Mouse (Mus musculus) forebrain, embryonic 11.5 days (tissue): ENCODE measurements at regions not wholly inside any gene's neighbourhood (a gene's known extent, or its start where the extent isn't known, plus 50 kb on each side); places are given as distances from the start of the nearest gene placed in this dataset.

Experiments
- ATAC-seq: fragments of 200-750 bp; cut with Nextera tagmentation; replicated peaks from 2 replicates; pipeline ENCODE4 v1.8.0; 2017; ENCODE audit warnings: moderate TSS enrichment; ENCODE audit not compliant: low FRiP score
- DNase-seq: peaks from one replicate; pipeline ENCODE4 v3.0.0-alpha.2; 2017; ENCODE audit warnings: low spot score
- H3K27ac ChIP-seq: fragments of 300-500 bp; sonication (generic); 2 replicates; pipeline ENCODE4 v1.5.1; 2014; ENCODE audit warnings: low read depth, low read length
- H3K27me3 ChIP-seq: fragments of 300-500 bp; sonication (generic); 2 replicates; pipeline ENCODE4 v1.6.1; 2014; ENCODE audit warnings: mild to moderate bottlenecking, low read length, mixed read lengths; ENCODE audit not compliant: control insufficient read depth, insufficient read depth
- H3K36me3 ChIP-seq: fragments of 300-500 bp; sonication (generic); 2 replicates; pipeline ENCODE4 v1.6.1; 2014; ENCODE audit warnings: mild to moderate bottlenecking, low read length, moderate library complexity, mixed read lengths; ENCODE audit not compliant: control insufficient read depth, insufficient read depth
- H3K4me1 ChIP-seq: fragments of 300-500 bp; sonication (generic); replicated peaks from 2 replicates; pipeline ENCODE4 v1.6.1; 2014; ENCODE audit warnings: low read length, mixed read lengths; ENCODE audit not compliant: control insufficient read depth, insufficient read depth
- H3K4me2 ChIP-seq: fragments of 300-500 bp; sonication (generic); 2 replicates; pipeline ENCODE4 v1.6.1; 2014; ENCODE audit warnings: low read depth, mild to moderate bottlenecking, low read length, moderate library complexity, mixed read lengths; ENCODE audit not compliant: severe bottlenecking
- H3K4me3 ChIP-seq: fragments of 300-500 bp; sonication (generic); 2 replicates; pipeline ENCODE4 v1.5.1; 2014; ENCODE audit warnings: low read depth, low read length
- H3K9ac ChIP-seq: fragments of 300-500 bp; sonication (generic); 2 replicates; pipeline ENCODE4 v1.6.1; 2014; ENCODE audit warnings: low read length
- H3K9me3 ChIP-seq: fragments of 300-500 bp; sonication (generic); 2 replicates; pipeline ENCODE4 v1.6.1; 2016; ENCODE audit warnings: low read length, mixed read lengths; ENCODE audit not compliant: control insufficient read depth
- WGBS: fragments of 180-500 bp; shearing (Covaris S2); extraction: QIAGEN DNeasy Blood & Tissue Kit; methylation state at CpG from one replicate; pipeline ENCODE4 v1.1.7; 2014; 5-methylcytosine and 5-hydroxymethylcytosine counted together

DNA sequence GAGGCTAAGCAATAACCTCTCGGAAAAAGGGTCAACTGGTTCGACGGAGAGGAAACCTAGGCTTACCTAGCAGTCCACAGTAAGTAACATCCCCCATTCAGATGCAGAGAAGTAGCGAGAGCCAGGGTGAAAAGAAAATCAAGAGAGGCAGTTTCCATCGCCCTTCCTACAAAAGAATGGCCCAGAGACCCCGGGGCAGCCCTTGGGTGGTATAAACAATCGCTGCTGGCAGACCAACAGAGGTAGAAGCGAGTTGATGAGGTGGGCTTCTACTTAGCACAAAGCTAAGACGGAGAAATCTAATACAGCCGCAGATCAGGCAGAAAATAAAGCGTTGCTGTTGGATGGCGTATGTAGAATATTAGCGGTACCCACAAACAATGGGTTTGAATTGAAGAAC lies 57.8 kb upstream of the Arl15 start:
- Histone ChIP-seq H3K9me3 (no peaks in the 10 kb centered on the region), H3K4me2 (no peak overlapping the region), H3K27ac (no peak overlapping the region), H3K4me3 (no peak overlapping the region), H3K9ac (no peak overlapping the region), H3K27me3 (no peaks in the 10 kb centered on the region), H3K4me1 (peaks cover 3% of the 10 kb centered on the region; the same call in 1 of the 2 replicates), H3K36me3 (no peaks in the 10 kb centered on the region)
- ATAC-seq = no peak
- DNase-seq = no peak
- 75% methylated on average over 13 of the region's 13 CpGs for WGBS

DNA sequence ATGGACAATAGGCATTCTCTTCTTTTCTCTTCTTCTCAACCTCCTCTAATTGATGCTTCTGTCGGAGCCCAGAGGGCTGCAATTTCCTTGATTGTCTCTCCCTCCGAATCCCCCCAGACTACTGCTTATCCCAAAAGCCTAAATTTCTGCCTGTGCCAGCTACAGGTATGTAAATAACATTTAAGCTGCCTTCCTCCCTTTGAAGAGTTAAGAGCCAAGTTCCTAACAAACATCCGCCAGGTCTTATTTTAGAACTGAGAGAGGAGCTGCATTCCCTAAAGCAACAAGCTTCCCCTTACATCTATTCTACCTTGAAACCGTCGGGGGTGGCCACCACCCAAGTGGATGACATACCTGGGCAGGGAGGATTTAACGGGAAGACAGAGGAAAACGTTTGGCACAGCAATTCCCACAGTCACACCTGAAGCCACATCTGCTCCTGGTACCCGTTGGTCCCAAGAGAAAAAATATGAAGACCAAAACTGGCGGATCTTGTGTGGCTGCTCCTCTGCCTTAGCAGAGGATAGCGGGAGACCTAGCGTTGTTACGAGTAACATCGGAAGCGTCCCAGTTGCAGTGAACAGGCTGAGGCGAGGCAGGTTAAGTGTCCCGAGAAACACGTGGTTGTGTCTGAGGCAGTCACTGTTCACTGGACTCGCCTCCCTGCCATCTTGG lies 58.6 kb upstream of the Arl15 start:
- peaks cover 5% of the 10 kb centered on the region; the same call in 1 of the 2 replicates for H3K4me1 ChIP-seq
- H3K27ac ChIP-seq = no peak overlapping the region
- no peaks in the 10 kb centered on the region for H3K36me3 ChIP-seq
- no peak overlapping the region for H3K4me3 ChIP-seq
- H3K9ac ChIP-seq = no peak overlapping the region
- ATAC-seq (no peak), DNase-seq (no peak)
- no peaks in the 10 kb centered on the region for H3K27me3 ChIP-seq
- WGBS = 40% methylated on average over 18 of the region's 18 CpGs
- H3K9me3 ChIP-seq = no peaks in the 10 kb centered on the region
- no peak overlapping the region for H3K4me2 ChIP-seq

GRCm38 (mm10) chr13:113734134-113734794 lies 60.0 kb upstream of the Arl15 start:
- no peak overlapping the region for H3K4me2 ChIP-seq
- no peak overlapping the region for H3K9ac ChIP-seq
- peak; percentile 93 for ATAC-seq

GRCm38 (mm10) chr13:113733734-113734133 lies 60.6 kb upstream of the Arl15 start:
- Histone ChIP-seq H3K27ac (no peak overlapping the region), H3K4me1 (peaks cover 5% of the 10 kb centered on the region; the same call in 1 of the 2 replicates), H3K4me2 (no peak overlapping the region), H3K9ac (no peak overlapping the region), H3K9me3 (no peaks in the 10 kb centered on the region), H3K36me3 (no peaks in the 10 kb centered on the region), H3K4me3 (no peak overlapping the region), H3K27me3 (no peaks in the 10 kb centered on the region)
- WGBS = 73% methylated on average over 2 of the region's 2 CpGs
- DNase-seq (no peak), ATAC-seq (no peak)

More at GRCm38 (mm10) chr13:113734134-113734794, 60.0 kb upstream of the Arl15 start:
- WGBS = 20% methylated on average over 5 of the region's 5 CpGs
- Histone ChIP-seq H3K36me3 (no peaks in the 10 kb centered on the region), H3K27ac (0 out of 2 replicates have a peak overlapping the region, but pooled peaks have one; percentile 46), H3K27me3 (no peaks in the 10 kb centered on the region), H3K4me3 (no peak overlapping the region), H3K9me3 (no peaks in the 10 kb centered on the region), H3K4me1 (peaks cover 5% of the 10 kb centered on the region; the same call in 1 of the 2 replicates)
- peak; percentile 67 for DNase-seq

DNA sequence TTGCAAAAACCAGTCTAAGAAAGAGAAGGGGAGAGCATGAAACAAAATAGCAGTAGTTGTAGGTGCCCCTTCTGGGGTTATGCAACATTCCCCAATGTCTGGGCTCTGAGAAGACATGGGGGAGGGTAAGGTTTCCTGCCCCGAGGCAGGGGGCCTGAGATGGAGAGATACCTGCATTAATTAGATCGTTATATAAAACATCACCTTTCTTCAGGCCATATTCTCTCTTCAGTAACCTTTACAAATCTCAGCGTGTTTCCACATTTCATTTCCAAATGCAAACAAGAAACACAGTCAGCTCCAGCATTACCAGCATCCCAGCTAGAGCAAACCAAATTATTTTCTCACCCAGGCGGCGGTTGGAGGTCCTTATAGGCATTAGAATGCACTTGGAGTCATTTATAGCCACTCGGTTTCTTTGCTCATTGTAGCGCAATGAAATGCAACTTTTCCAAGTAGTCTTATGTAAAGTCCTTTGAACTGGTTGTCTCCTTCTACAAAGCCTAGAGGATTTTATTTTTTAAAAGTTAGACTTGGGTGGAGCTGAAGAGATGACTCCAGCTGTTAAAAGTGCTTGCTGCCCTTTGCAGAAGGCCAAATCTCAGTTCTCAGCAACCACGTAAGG lies 63.4 kb upstream of the Arl15 start:
- 26% methylated on average over 8 of the region's 8 CpGs for WGBS
- Histone ChIP-seq H3K36me3 (no peaks in the 10 kb centered on the region), H3K9ac (no peak overlapping the region), H3K4me1 (peaks cover 5% of the 10 kb centered on the region; the same call in 1 of the 2 replicates), H3K9me3 (no peaks in the 10 kb centered on the region), H3K4me2 (no peak overlapping the region), H3K27me3 (no peaks in the 10 kb centered on the region), H3K4me3 (no peak overlapping the region), H3K27ac (no peak overlapping the region)
- DNase-seq (no peak), ATAC-seq (no peak)

DNA sequence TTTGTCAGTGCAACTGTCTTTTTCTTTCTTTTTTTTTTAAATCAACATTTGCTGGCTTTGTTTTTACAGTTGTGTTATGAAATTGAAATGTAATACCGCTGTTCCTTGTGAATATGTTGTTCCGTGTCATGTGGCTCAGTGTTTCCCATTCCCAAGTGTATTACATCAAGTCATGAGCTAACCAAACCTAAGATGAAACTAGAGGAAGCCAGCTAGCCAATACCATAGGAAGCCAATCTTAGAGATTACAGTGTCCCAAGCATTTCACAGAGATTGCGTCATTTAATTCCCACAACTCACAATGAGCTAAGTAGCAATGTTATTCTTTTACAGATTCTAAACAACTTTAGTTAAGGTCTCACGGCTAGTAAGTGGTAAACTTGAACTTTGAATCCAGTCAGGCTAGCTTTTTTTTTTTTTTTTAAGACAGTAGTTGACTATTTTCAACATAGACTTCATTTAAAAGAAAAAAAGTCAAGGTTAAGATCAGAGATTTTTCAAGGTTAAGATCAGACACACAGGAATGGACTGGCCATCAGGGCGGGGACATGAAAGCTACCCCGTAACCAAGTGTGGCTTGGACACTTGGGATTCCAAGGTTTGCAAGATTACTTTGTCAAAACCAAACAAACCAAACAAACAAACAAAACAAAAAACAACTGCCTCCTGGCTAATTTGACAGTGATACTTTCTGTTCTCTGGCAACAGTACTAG lies 64.1 kb upstream of the Arl15 start:
- H3K4me1 ChIP-seq = peaks cover 5% of the 10 kb centered on the region; the same call in 1 of the 2 replicates
- no peak overlapping the region for H3K4me3 ChIP-seq
- H3K9ac ChIP-seq = no peak overlapping the region
- H3K27ac ChIP-seq = no peak overlapping the region
- DNase-seq = no peak
- WGBS = 84% methylated on average over 6 of the region's 6 CpGs
- no peaks in the 10 kb centered on the region for H3K27me3 ChIP-seq
- no peaks in the 10 kb centered on the region for H3K9me3 ChIP-seq
- no peaks in the 10 kb centered on the region for H3K36me3 ChIP-seq
- H3K4me2 ChIP-seq = no peak overlapping the region
- ATAC-seq = no peak

- no peak overlapping the region for H3K4me3 ChIP-seq
- H3K9me3 ChIP-seq = no peaks in the 10 kb centered on the region
- WGBS = 89% methylated on average over 1 of the region's 1 CpGs
- no peaks in the 10 kb centered on the region for H3K36me3 ChIP-seq
- DNase-seq (no peak), ATAC-seq (no peak)
- peaks cover 5% of the 10 kb centered on the region; the same call in 1 of the 2 replicates for H3K4me1 ChIP-seq
- H3K27ac ChIP-seq = no peak overlapping the region
- no peaks in the 10 kb centered on the region for H3K27me3 ChIP-seq
- H3K4me2 ChIP-seq = no peak overlapping the region
- no peak overlapping the region for H3K9ac ChIP-seq
Measured at GRCm38 (mm10) chr13:113729574-113729973, 64.7 kb upstream of the Arl15 start.

- H3K4me2 ChIP-seq = no peak overlapping the region
- no peak overlapping the region for H3K4me3 ChIP-seq
- no peak overlapping the region for H3K9ac ChIP-seq
- no peak for DNase-seq
- H3K27me3 ChIP-seq = no peaks in the 10 kb centered on the region
- no peaks in the 10 kb centered on the region for H3K9me3 ChIP-seq
- H3K36me3 ChIP-seq = no peaks in the 10 kb centered on the region
- H3K27ac ChIP-seq = no peak overlapping the region
- ATAC-seq = no peak
- WGBS = 55% methylated on average over 5 of the region's 5 CpGs
- H3K4me1 ChIP-seq = peaks cover 3% of the 10 kb centered on the region; the same call in 1 of the 2 replicates
Measured at GRCm38 (mm10) chr13:113728111-113728510, 64.6 kb upstream of the Hspb3 start.
